Mouse (Mus musculus) adrenal gland, postnatal 4 days (tissue): ENCODE data around the gene Olfr671. TPM values are rescaled to one million over a fixed set of nuclear protein-coding genes. Genes with fewer than 3 reads are reported as not detected.
"Not testable (repeated sequence)": the region's sequence is repeated elsewhere in the genome, so short reads cannot be mapped to it uniquely, and the experiment has no call there.

ENCODE experiments used
- DNase-seq, 2 experiments: peaks; one replicate each; pipeline ENCODE4 v3.0.0; 2021 to 2022; ENCODE audit warnings: low spot score in 2 of 2, mixed read lengths in 2 of 2
- long read RNA-seq, 2 experiments: library from polyadenylated mRNA; stranded (forward); transcript quantifications; one replicate each; pipeline ENCODE4 v2.0.0; 2021
- total RNA-seq, 2 experiments: library from RNA; stranded (reverse); gene quantifications; 2 replicates each; pipeline ENCODE4 v1.2.3; 2021

Gene Olfr671
- total RNA-seq, result not detected
- long read RNA-seq, experiment 1, result 0 reads
- long read RNA-seq, experiment 2, result 0 reads

DNA sequence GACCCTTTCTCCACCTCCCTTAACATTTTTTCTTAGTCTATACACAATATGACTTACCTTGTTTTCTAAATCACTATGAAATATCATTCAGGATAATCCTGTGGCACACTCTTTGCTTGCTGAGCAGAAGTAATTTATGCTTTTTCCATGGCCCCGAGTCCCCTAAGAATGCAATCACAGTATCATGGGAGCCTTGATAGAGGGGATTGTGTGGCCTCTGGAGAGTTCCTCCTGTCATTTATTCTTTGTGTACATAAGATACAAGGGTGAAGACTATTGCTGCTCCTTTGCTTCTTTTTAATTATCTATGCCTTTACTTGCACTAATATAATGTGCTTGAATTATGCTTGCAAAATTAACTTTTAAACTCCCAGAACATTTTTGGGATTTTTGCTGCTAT is at the start of gene Olfr671:
Gene Olfr671 (minus strand): TSS at position 101 of the 400 bp plus-strand sequence.
- no peak for DNase-seq

GRCm38 (mm10) chr7:105028360-105028759 is 49.4 kb upstream of the Olfr671 start, which contains the start of gene Olfr675:
TSS of gene Olfr675 (minus strand) at chr7:105028460.
- DNase-seq, result no peak

DNA sequence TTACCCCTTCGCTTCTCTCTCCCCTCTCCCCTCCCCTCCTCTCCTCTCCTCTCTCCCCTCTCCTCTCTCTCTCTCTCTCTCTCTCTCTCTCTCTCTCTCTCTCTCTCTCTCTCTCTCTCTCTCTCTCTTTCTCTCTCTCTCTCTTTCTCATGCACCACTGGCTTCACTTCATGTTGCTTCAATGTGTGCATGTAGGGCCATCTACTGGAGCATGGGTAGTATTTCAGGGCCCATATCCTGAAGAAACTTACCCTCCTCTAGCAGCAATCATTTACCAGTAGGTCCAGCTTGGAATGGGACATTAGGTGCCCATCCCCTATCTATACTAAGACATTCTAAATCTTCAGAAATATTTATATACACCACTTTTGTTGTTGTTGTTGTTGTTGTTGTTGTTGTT is 43.6 kb upstream of the Olfr671 start:
- no peak for DNase-seq

- no peak for DNase-seq
These were observed 23.0 kb upstream of the Olfr671 start, which contains the start of gene Olfr672 for GRCm38 (mm10) chr7:105001929-105002328. TSS of gene Olfr672 (minus strand) at chr7:105002029.

GRCm38 (mm10) chr7:104972507-104972906 is 6.4 kb downstream of the Olfr671 start:
- DNase-seq, result not testable (repeated sequence)

GRCm38 (mm10) chr7:104962520-104962919 is 16.4 kb downstream of the Olfr671 start, which contains the start of gene Olfr670:
TSS of gene Olfr670 (minus strand) at chr7:104962620.
- no peak for DNase-seq

DNA sequence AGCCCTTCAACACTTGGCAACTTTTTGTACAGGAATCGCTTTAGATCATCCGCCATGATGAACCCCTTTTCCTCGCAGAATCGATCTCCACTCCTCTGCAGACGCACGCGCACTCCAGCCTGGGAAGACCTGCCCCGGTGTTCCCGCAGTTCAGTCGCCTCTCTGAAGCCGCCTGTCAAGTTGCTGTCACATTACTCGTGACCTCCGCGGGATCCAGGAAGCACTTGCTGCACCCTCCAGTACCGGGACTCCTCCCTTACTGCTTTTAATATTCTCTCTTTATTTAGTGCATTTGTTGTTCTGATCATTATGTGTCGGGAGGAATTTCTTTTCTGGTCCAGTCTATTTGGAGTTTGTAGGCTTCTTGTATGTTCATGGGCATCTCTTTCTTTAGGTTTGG is 28.7 kb downstream of the Olfr671 start:
- DNase-seq, result not testable (repeated sequence)

DNA sequence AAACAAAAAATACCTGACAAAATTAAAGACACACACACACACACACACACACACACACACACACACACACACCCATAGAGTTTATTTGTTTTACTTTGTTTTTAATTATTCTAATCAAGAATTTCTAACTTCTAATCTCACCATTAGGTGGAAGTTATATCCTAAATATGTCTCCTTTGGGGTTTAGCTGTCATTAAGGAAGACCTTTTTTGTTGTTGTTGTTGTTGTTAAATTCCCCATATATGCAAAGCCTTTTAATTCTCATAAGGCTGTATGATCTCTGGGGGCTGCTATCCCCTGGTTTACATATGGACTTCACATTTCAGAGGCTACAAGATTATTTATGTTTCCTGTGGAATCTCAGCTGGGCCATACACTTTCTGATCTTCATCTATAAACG is 45.0 kb downstream of the Olfr671 start, which contains the start of gene Olfr669:
Gene Olfr669 (plus strand): TSS at position 301 of the 400 bp plus-strand sequence.
- DNase-seq, result no peak

GRCm38 (mm10) chr7:104927957-104928356 is 51.0 kb downstream of the Olfr671 start, which contains the start of gene Olfr668:
TSS of gene Olfr668 (minus strand) at chr7:104928057.
- DNase-seq, result no peak

Other genes starting within 250 kb of the Olfr671 start
- gene Usp17le, start 201.7 kb downstream of the Olfr671 start, total RNA-seq, result not detected
- gene Usp17lb, start 136.5 kb downstream of the Olfr671 start, total RNA-seq, result under 1 TPM in 1 of 2 experiments, not detected in 1; 0.28 TPM
- not detected for gene Usp17la, start 122.1 kb downstream of the Olfr671 start, total RNA-seq
- not detected for gene Olfr665, start 101.1 kb downstream of the Olfr671 start, total RNA-seq
- gene Olfr666, start 83.2 kb downstream of the Olfr671 start, total RNA-seq, result not detected
- gene Olfr667, start 57.6 kb downstream of the Olfr671 start, total RNA-seq, result not detected
- not detected for gene Olfr668, start 51.1 kb downstream of the Olfr671 start, total RNA-seq
- not detected for gene Olfr669, start 44.9 kb downstream of the Olfr671 start, total RNA-seq
- gene Olfr670, start 16.5 kb downstream of the Olfr671 start, total RNA-seq, result not detected
- gene Olfr672, start 22.9 kb upstream of the Olfr671 start, total RNA-seq, result not detected
- not detected for gene Olfr675, start 49.3 kb upstream of the Olfr671 start, total RNA-seq
- not detected for gene Olfr676, start 53.6 kb upstream of the Olfr671 start, total RNA-seq
- gene Olfr677, start 72.2 kb upstream of the Olfr671 start, total RNA-seq, result not detected
- gene Olfr678, start 85.3 kb upstream of the Olfr671 start, total RNA-seq, result not detected
- gene Olfr679, start 102.1 kb upstream of the Olfr671 start, total RNA-seq, result not detected
- gene Olfr680-ps1, start 113.7 kb upstream of the Olfr671 start, total RNA-seq, result not detected
- gene Olfr681, start 137.7 kb upstream of the Olfr671 start, total RNA-seq, result not detected
- gene Olfr683, start 167.9 kb upstream of the Olfr671 start, total RNA-seq, result not detected
- not detected for gene Olfr684, start 184.5 kb upstream of the Olfr671 start, total RNA-seq
- gene Olfr685, start 206.9 kb upstream of the Olfr671 start, total RNA-seq, result not detected
- gene Olfr686, start 228.4 kb upstream of the Olfr671 start, total RNA-seq, result not detected